Mouse (Mus musculus): ENCODE results near the gene Usp7. TPM values are rescaled to one million over a fixed set of nuclear protein-coding genes. Genes with fewer than 3 reads are reported as not detected.
A peak's percentile ranks its signal among the peaks of the same experiment; 100 is the strongest.
"Not testable (repeated sequence)": the region's sequence is repeated elsewhere in the genome, so short reads cannot be mapped to it uniquely, and the experiment has no call there.

The Usp7 gene
- polyA plus RNA-seq, 1 experiment from 2014 or later, result 32.8 TPM

DNA sequence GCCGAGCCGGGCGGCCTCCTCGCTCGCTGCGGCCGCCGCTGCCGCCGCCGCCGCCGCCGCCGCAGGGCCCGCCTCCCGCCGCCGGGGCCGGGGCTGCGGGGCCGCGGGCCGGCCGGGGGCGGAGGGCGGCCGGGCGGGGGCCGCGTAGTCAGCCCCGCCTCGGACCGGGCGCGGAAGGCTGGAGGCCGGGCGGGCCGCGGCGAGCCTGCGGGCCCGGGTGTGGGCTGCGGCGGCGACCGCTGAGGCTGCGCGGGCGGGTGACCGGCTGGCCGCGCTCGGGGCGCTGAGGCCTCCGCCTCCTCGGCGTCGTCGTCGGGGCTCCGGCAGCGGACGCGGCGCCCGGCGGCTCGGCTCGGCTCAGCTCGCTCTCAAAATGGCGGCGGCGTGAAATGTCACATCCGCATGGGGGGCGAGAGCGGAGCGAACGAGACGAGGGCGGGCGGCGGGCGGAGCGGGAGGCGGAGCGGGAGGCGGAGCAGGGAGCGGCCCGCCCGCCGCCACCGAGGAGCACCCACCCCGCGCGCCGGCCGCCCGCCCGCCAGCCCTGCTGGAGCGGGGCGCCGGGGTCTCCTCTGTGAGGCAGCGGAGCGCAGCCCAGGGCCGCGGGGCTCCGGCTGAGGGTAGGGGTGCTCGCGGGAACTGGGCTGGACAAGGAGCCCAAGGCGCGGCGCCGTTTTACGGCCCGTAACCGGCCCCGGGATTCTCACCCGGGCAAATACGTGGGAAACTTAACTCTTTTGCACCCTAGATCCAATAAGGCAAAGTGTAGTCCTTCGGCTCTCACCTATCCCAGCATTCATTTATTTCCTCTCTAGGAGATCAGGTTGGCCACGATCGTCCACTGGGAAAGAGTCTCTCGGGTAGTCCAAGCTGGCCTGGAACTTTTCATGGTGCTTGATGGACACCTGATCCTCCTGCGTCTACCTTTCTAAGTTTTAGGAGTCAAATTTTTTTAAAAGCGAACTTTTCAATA, 53.3 kb downstream of the Usp7 start:
- DNase-seq (ENCODE audit: low spot score), result peak; percentile 91
- H3K27me3 ChIP-seq (ENCODE audit: low read depth, poor library complexity, severe bottlenecking), result no peaks in the 10 kb centered on the region
- H3K9me3 ChIP-seq (replicated peaks), result no peaks in the 10 kb centered on the region
- H3K4me1 ChIP-seq, result peaks cover 28% of the 10 kb centered on the region
- WGBS, result 13% methylated on average over 125 of the region's 126 CpGs
- H3K27ac ChIP-seq, result peak overlapping the region; percentile 98
- H3K4me3 ChIP-seq, result peak overlapping the region; percentile 97
- H3K36me3 ChIP-seq, result peaks cover 4% of the 10 kb centered on the region; the same call in 1 of the 2 replicates

DNA sequence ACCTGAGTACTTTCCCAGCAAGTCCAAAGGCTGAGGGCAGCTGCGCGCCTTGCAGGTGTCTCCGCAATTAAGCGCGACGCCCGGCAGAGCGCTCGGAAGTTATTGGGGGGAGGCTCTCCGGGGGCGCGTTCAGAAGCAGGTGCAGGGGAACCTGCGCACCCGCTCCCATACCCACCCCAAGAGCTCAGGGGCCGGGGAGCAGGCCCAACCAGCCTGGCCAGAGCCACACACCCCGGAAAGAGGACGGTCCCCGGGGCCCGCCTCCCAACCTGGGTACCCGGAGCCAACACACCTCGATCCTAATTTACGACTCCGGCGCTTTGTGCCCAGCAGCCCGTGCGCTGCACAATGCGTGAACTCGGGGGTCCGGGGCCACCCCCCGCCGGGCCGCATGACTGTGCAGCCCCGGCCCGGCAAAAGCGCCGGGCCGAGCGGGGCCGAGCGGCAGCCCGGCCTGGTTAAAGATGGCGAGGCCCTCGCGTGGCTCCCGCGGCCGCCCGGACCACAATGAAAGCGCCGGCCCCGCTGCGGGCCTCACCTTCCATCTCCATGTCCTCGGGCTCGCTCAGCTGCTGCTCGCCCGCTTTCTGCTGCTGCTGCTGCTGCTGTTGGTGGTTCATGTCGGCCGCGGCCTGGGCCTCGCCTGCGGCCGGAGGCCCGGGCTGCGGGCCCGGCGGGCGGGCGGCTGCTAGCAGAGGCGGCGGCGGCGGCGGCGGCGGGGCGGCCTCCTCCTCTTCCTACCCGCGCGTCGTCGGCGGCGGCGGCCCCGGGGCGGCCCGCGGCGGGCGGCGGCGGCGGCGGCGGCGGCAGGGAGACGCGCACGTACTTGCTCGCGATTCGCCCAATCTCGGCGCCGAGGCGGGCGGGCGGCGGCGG, 54.2 kb downstream of the Usp7 start:
- Histone ChIP-seq H3K4me1 (peaks cover 28% of the 10 kb centered on the region), H3K27ac (peak overlapping the region; percentile 98), H3K27me3 (ENCODE audit: low read depth, poor library complexity, severe bottlenecking) (no peaks in the 10 kb centered on the region), H3K36me3 (peaks cover 9% of the 10 kb centered on the region; the same call in 1 of the 2 replicates), H3K9me3 (replicated peaks) (no peaks in the 10 kb centered on the region), H3K4me3 (peak overlapping the region; percentile 97)
- WGBS, result 11% methylated on average over 105 of the region's 110 CpGs
- peak; percentile 65 for DNase-seq (ENCODE audit: low spot score)

DNA sequence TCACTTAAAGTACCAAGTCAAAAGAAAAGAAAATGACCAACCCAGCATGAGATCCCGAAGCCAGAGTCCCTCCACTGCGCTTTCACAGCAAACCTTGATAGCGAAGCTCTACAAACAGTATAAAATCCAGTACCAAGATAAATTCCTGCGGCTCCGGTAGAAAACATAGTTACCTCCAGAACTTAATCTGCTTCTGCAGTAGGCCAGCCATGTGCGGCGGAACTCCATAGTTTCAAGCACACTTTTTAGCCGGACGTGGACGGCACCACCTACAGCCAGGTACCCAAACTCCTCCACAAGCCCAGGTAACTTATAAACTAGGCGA, 54.8 kb downstream of the Usp7 start:
- no peaks in the 10 kb centered on the region for H3K9me3 ChIP-seq (replicated peaks)
- WGBS, result 2% methylated on average over 11 of the region's 11 CpGs
- peak overlapping the region; percentile 97 for H3K4me3 ChIP-seq
- peaks cover 9% of the 10 kb centered on the region; the same call in 1 of the 2 replicates for H3K36me3 ChIP-seq
- peak overlapping the region; percentile 98 for H3K27ac ChIP-seq
- DNase-seq (ENCODE audit: low spot score), result peak; percentile 57
- peaks cover 28% of the 10 kb centered on the region for H3K4me1 ChIP-seq
- no peaks in the 10 kb centered on the region for H3K27me3 ChIP-seq (ENCODE audit: low read depth, poor library complexity, severe bottlenecking)

DNA sequence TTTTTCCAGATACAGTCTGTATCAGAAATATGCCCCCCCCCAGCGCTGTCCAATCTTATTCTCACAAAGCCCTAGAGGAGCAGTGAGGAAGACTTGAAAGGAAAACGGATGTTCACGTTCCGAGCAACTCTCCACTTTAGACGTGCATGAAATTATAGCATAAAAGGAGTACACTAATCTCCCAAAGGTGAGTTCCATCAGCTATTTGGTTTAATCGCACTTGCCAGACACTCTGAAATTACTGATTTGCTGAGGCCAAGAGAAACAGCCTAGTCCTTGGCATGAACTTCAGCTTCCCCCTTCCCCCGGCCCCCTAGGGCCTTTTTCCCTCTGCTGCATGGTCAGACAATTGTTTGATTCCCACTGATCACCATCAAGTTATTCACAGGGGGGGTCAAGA, 55.4 kb downstream of the Usp7 start:
- Histone ChIP-seq H3K4me3 (peak overlapping the region; percentile 97), H3K9me3 (replicated peaks) (no peaks in the 10 kb centered on the region), H3K27ac (no peak overlapping the region), H3K27me3 (ENCODE audit: low read depth, poor library complexity, severe bottlenecking) (no peaks in the 10 kb centered on the region), H3K4me1 (peaks cover 28% of the 10 kb centered on the region), H3K36me3 (peaks cover 12% of the 10 kb centered on the region; the same call in 1 of the 2 replicates)
- 19% methylated on average over 7 of the region's 7 CpGs for WGBS
- no peak for DNase-seq (ENCODE audit: low spot score)

DNA sequence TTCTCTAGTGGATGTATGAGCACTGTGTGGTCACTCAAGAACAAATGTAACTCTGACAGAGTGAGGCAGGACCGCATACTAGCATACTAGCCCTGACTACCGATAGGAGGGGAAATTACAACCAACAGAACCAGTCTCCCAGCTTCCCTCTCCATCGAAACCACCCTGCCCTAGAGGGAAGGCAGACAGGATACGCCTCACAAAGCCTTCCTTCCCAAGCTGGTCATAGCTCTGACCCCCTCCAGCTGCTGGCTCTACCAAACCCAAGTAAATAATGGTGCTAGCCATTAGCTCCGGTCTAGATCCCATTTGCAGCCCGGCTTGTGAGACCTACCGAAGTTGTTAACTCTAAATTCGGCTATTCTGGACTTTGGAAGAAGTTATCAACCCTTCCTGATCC, 56.1 kb downstream of the Usp7 start:
- Histone ChIP-seq H3K9me3 (replicated peaks) (no peaks in the 10 kb centered on the region), H3K27ac (no peak overlapping the region), H3K36me3 (peaks cover 15% of the 10 kb centered on the region; the same call in 1 of the 2 replicates), H3K4me1 (peaks cover 28% of the 10 kb centered on the region), H3K4me3 (peak overlapping the region; percentile 97), H3K27me3 (ENCODE audit: low read depth, poor library complexity, severe bottlenecking) (no peaks in the 10 kb centered on the region)
- DNase-seq (ENCODE audit: low spot score), result no peak
- 39% methylated on average over 8 of the region's 8 CpGs for WGBS

DNA sequence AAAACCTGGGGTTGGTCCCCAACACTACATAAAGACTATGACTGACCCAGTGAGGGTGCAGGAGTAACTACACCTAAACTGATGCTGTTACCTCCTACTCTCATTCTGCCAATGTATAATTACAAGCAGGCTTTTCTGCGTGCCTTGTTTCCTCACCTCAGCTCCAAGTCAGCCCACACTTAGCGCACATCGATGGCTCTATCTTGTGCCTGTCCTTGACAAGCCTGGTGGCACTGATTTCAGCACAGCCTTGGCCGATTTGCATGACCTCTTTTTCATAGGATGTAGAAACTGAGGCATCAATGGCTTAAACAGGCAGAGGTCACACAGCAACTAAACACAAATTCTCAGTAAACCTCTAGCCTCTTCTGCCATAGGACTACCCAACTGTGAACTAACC, 57.4 kb downstream of the Usp7 start:
- Histone ChIP-seq H3K27ac (no peak overlapping the region), H3K4me3 (no peak overlapping the region), H3K9me3 (replicated peaks) (no peaks in the 10 kb centered on the region), H3K27me3 (ENCODE audit: low read depth, poor library complexity, severe bottlenecking) (no peaks in the 10 kb centered on the region), H3K36me3 (peaks cover 15% of the 10 kb centered on the region; the same call in 1 of the 2 replicates), H3K4me1 (peaks cover 28% of the 10 kb centered on the region)
- no peak for DNase-seq (ENCODE audit: low spot score)
- 84% methylated on average over 4 of the region's 4 CpGs for WGBS

DNA sequence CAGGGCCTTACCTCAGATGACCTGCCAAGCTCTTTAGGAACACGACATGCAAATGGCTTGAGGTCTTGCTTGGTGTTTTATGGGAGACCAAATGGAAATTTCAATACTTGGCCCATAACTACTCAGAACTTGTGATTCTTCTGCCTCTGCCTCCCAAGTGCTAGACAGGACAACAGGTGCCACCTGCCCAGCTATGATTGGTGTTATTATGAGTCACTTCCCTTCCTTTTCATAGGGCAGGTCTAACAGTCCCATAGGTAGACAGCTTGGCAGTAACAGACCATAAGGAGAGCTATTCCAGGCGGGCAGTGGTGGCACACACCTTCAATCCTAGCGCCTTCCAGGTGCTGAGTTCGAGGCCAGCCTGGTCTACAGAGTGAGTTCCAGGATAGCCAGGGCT, 58.5 kb downstream of the Usp7 start:
- H3K27ac ChIP-seq, result no peak overlapping the region
- H3K9me3 ChIP-seq (replicated peaks), result no peaks in the 10 kb centered on the region
- no peak overlapping the region for H3K4me3 ChIP-seq
- no peak for DNase-seq (ENCODE audit: low spot score)
- peaks cover 28% of the 10 kb centered on the region for H3K4me1 ChIP-seq
- H3K36me3 ChIP-seq, result peaks cover 15% of the 10 kb centered on the region; the same call in 1 of the 2 replicates
- H3K27me3 ChIP-seq (ENCODE audit: low read depth, poor library complexity, severe bottlenecking), result no peaks in the 10 kb centered on the region
- 94% methylated on average over 4 of the region's 4 CpGs for WGBS

DNA sequence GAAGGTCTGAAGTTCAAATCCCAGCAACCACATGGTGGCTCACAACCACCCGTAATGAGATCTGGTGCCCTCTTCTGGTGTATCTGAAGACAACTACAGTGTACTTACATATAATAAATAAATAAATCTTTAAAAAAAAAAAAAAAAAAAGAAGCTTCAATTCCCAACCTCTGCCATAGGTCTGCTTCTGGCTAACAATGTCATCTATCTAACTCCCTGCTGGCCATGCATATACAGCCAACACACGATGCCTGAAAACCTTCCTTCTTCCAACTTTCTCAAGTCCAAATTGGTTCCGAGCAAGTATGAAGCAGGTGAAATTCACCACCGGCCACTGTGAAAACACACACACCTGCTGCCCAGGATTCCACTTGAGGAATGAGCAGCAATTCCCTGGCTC, 59.7 kb downstream of the Usp7 start:
- not testable (repeated sequence) for H3K27ac ChIP-seq; H3K27me3 ChIP-seq (ENCODE audit: low read depth, poor library complexity, severe bottlenecking); H3K4me3 ChIP-seq; H3K9me3 ChIP-seq (replicated peaks); DNase-seq (ENCODE audit: low spot score)
- WGBS, result 94% methylated on average over 3 of the region's 4 CpGs
- H3K4me1 ChIP-seq, result peaks cover 27% of the 10 kb centered on the region
- H3K36me3 ChIP-seq, result peaks cover 21% of the 10 kb centered on the region; the same call in 1 of the 2 replicates

DNA sequence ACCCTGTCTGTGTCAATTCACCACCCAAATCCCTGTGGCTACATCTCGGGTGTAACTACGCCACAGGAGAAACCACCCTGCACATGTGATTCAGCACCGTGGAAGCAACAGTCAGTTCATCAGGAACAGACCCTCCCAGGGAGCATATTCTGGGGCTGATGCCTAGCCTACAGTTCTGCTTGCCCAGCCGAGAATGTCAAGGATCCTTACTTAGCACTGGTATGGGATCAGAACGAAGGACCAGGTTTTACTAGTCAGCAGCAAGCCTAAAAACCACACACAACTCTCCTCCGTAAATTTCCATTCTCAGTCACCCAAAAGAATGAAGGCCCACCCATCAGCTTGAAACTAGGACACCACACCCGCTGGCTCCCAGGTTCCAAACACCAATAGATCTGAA, 60.5 kb downstream of the Usp7 start:
- DNase-seq (ENCODE audit: low spot score), result no peak
- no peak overlapping the region for H3K27ac ChIP-seq
- WGBS, result 86% methylated on average over 7 of the region's 7 CpGs
- peaks cover 21% of the 10 kb centered on the region; the same call in 1 of the 2 replicates for H3K36me3 ChIP-seq
- no peak overlapping the region for H3K4me3 ChIP-seq
- H3K27me3 ChIP-seq (ENCODE audit: low read depth, poor library complexity, severe bottlenecking), result no peaks in the 10 kb centered on the region
- peaks cover 19% of the 10 kb centered on the region for H3K4me1 ChIP-seq
- no peaks in the 10 kb centered on the region for H3K9me3 ChIP-seq (replicated peaks)

DNA sequence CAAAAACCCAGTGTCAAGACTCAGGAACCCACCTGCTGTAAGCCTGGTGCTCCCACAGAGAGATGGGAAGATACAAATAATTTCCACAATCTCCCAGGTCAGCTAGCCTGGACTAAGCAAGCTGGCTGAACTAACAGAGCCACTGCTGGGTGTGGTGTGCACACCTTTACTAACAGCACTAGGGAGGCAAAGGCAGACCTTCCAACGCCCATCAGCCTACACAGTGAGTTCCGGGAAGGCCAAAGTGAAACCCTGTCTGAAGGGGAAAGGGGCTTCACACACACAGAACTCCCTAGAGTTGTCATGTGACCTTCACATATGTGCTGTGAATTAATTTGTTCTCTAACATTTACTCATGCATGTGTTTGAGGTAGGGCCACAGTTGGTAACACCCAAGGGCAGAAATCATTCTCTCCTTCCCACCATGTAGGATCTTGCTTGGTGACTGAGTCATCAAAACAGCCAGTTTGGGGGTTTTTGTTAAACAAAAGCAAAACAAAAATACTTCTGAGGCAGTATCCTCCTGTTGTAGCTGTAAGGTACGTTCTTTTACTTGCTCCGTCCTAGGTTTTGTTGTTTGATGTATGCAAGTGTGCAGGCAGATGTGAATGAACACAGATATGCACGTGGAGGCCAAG, 63.9 kb downstream of the Usp7 start:
- WGBS, result 90% methylated on average over 5 of the region's 5 CpGs
- DNase-seq (ENCODE audit: low spot score), result no peak

DNA sequence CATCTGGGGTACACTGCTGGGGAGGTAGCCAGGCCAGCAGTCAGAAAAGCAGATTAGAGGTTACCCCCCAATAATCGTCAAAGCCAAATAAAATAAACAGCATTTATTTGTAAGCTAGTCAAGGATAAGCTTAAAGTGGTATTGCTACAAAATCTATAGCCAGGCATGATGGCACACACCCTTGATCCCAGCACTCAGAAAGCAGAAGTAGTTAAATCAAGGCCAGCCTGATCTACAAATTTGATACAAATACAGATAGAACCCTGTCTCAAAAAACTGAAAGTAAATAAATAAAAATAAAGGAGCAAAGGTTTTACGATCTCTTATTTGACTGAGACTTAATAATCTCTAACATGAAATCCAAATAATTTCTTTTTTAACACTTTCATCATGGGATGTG, 66.3 kb downstream of the Usp7 start:
- Histone ChIP-seq H3K9me3 (replicated peaks) (no peaks in the 10 kb centered on the region), H3K4me3 (no peak overlapping the region), H3K4me1 (no peaks in the 10 kb centered on the region), H3K36me3 (peaks cover 8% of the 10 kb centered on the region; the same call in 1 of the 2 replicates), H3K27ac (no peak overlapping the region), H3K27me3 (ENCODE audit: low read depth, poor library complexity, severe bottlenecking) (no peaks in the 10 kb centered on the region)
- 92% methylated on average over 2 of the region's 2 CpGs for WGBS
- DNase-seq (ENCODE audit: low spot score), result no peak

More for the DNA sequence above, 63.9 kb downstream of the Usp7 start:
- no peaks in the 10 kb centered on the region for H3K4me1 ChIP-seq
- peaks cover 12% of the 10 kb centered on the region; the same call in 1 of the 2 replicates for H3K36me3 ChIP-seq
- no peak overlapping the region for H3K4me3 ChIP-seq
- no peaks in the 10 kb centered on the region for H3K9me3 ChIP-seq (replicated peaks)
- no peak overlapping the region for H3K27ac ChIP-seq
- H3K27me3 ChIP-seq (ENCODE audit: low read depth, poor library complexity, severe bottlenecking), result no peaks in the 10 kb centered on the region

DNA sequence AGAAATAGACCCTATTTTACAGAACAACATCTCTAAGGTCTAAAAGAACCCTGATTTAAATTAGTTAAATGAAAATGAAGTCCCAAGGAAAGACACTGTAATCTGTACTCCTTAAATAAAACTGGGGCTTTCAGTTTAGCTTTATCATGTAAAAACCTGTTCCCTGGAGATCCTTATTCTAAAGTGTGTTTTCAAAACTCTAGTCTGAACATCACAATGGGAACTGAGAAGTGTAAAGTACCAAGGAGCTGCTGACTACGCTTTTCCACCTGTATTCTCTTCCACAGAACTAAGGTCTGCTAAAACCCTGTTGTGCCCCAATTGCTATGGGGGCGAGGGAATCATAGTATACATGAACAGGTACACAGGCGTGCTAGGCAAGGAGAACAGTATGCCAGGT, 68.1 kb downstream of the Usp7 start:
- H3K4me3 ChIP-seq, result no peak overlapping the region
- 87% methylated on average over 3 of the region's 3 CpGs for WGBS

More for the DNA sequence above, 68.1 kb downstream of the Usp7 start:
- peaks cover 8% of the 10 kb centered on the region; the same call in 1 of the 2 replicates for H3K36me3 ChIP-seq
- H3K27ac ChIP-seq, result no peak overlapping the region
- H3K27me3 ChIP-seq (ENCODE audit: low read depth, poor library complexity, severe bottlenecking), result no peaks in the 10 kb centered on the region
- no peak for DNase-seq (ENCODE audit: low spot score)
- H3K4me1 ChIP-seq, result no peaks in the 10 kb centered on the region
- no peaks in the 10 kb centered on the region for H3K9me3 ChIP-seq (replicated peaks)

Measured in limb, embryonic 10.5 days (tissue).